Mouse (Mus musculus): ENCODE measurements around the gene Cutal. TPM values are rescaled to one million over a fixed set of nuclear protein-coding genes. Genes with fewer than 3 reads are reported as not detected.

Cutal gene
- polyA plus RNA-seq, 1 experiment from 2014 or later = 0.75 TPM

- no peaks in the 10 kb centered on the region for H3K36me3 ChIP-seq
- H3K9ac ChIP-seq = no peak overlapping the region
- 50% methylated on average over 5 of the region's 5 CpGs for WGBS
- H3K4me3 ChIP-seq = no peak overlapping the region
- H3K27me3 ChIP-seq = no peaks in the 10 kb centered on the region
- no peaks in the 10 kb centered on the region for H3K9me3 ChIP-seq
- ATAC-seq (ENCODE audit: borderline replicate concordance, extremely low read depth, low FRiP score, low TSS enrichment) = no peak
- H3K27ac ChIP-seq = no peak overlapping the region
- H3K4me2 ChIP-seq = no peak overlapping the region
- H3K4me1 ChIP-seq = no peaks in the 10 kb centered on the region
Observed at GRCm38 (mm10) chr2:34927320-34927719, 53.1 kb downstream of the Cutal start.

- Histone ChIP-seq H3K36me3 (no peaks in the 10 kb centered on the region), H3K4me2 (no peak overlapping the region), H3K4me3 (no peak overlapping the region), H3K4me1 (0 out of 2 replicates have a peak, but pooled peaks cover 10% of the 10 kb centered on the region), H3K9me3 (no peaks in the 10 kb centered on the region), H3K9ac (no peak overlapping the region), H3K27ac (no peak overlapping the region), H3K27me3 (no peaks in the 10 kb centered on the region)
- ATAC-seq (ENCODE audit: borderline replicate concordance, extremely low read depth, low FRiP score, low TSS enrichment) = no peak
- WGBS = 15% methylated on average over 5 of the region's 5 CpGs
Observed at GRCm38 (mm10) chr2:34937460-34937859, 63.3 kb downstream of the Cutal start.

GRCm38 (mm10) chr2:34938269-34939208, 64.3 kb downstream of the Cutal start:
- no peaks in the 10 kb centered on the region for H3K9me3 ChIP-seq
- H3K9ac ChIP-seq = no peak overlapping the region
- H3K4me3 ChIP-seq = no peak overlapping the region
- 50% methylated on average over 8 of the region's 8 CpGs for WGBS
- ATAC-seq (ENCODE audit: borderline replicate concordance, extremely low read depth, low FRiP score, low TSS enrichment) = 0 out of 2 replicates have a peak, but pooled peaks have one; percentile 27
- no peaks in the 10 kb centered on the region for H3K27me3 ChIP-seq
- H3K27ac ChIP-seq = no peak overlapping the region
- 0 out of 2 replicates have a peak, but pooled peaks cover 10% of the 10 kb centered on the region for H3K4me1 ChIP-seq
- H3K4me2 ChIP-seq = no peak overlapping the region
- no peaks in the 10 kb centered on the region for H3K36me3 ChIP-seq

GRCm38 (mm10) chr2:34940246-34940645, 66.0 kb downstream of the Cutal start:
- H3K4me3 ChIP-seq = no peak overlapping the region
- no peaks in the 10 kb centered on the region for H3K27me3 ChIP-seq
- no peak overlapping the region for H3K4me2 ChIP-seq
- 66% methylated on average over 5 of the region's 5 CpGs for WGBS
- peaks cover 16% of the 10 kb centered on the region; the same call in 1 of the 2 replicates for H3K4me1 ChIP-seq
- H3K9ac ChIP-seq = no peak overlapping the region
- no peaks in the 10 kb centered on the region for H3K9me3 ChIP-seq
- no peaks in the 10 kb centered on the region for H3K36me3 ChIP-seq
- H3K27ac ChIP-seq = no peak overlapping the region
- no peak for ATAC-seq (ENCODE audit: borderline replicate concordance, extremely low read depth, low FRiP score, low TSS enrichment)

DNA sequence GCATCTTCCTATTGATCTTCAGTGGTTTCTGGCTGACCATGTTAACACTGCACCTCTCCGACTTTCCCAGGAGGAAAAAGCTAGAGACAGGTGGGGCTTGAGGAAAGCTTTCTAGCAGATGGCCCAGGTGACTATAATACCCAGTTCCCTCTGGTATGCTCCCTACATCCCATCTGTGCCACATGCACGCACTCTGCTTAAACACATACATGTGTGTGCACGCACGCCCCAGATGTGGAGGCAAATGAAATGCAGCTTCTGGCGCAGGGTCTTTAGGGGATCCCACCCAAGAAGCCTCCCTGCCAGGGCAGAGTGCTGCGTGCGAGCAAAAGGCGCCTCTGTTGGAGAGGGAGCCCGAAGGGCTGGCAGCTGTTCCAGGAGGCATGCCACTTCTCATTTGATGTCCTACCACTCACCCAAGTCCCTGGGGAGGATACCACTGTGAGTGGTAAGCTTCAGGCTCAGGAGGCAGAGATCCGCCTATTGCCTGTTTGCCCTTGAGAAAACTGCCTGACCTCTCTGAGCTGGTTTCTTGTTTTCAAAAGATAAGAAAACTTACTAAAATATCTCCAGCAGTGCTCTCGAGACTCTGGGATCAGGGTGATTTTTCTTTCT, 67.0 kb downstream of the Cutal start:
- no peaks in the 10 kb centered on the region for H3K9me3 ChIP-seq
- H3K4me3 ChIP-seq = no peak overlapping the region
- no peak overlapping the region for H3K4me2 ChIP-seq
- ATAC-seq (ENCODE audit: borderline replicate concordance, extremely low read depth, low FRiP score, low TSS enrichment) = no peak
- H3K27ac ChIP-seq = no peak overlapping the region
- H3K9ac ChIP-seq = no peak overlapping the region
- peaks cover 16% of the 10 kb centered on the region; the same call in 1 of the 2 replicates for H3K4me1 ChIP-seq
- H3K36me3 ChIP-seq = no peaks in the 10 kb centered on the region
- H3K27me3 ChIP-seq = no peaks in the 10 kb centered on the region
- WGBS = 70% methylated on average over 11 of the region's 11 CpGs

Other genes with a start within 250 kb of the Cutal start
- 81.4 and 85.9 TPM in 2 replicates for gene Gapvd1, start 119.2 kb upstream of the Cutal start, polyA plus RNA-seq (2015; fragmentation: Nextera tagmentation; extraction: Ambion mirVana)
- 1,024 and 1,028 TPM in 2 replicates for gene Hspa5, start 102.4 kb upstream of the Cutal start, polyA plus RNA-seq (2015; fragmentation: Nextera tagmentation; extraction: Ambion mirVana)
- gene Rabepk, start 74.5 kb upstream of the Cutal start, polyA plus RNA-seq (2015; fragmentation: Nextera tagmentation; extraction: Ambion mirVana) = 38.4 and 45.4 TPM in 2 replicates
- gene Fbxw2, start 48.1 kb upstream of the Cutal start, polyA plus RNA-seq (2015; fragmentation: Nextera tagmentation; extraction: Ambion mirVana) = 93.2 and 94.1 TPM in 2 replicates
- gene Gm34653, start 41.4 kb upstream of the Cutal start, polyA plus RNA-seq (2015; fragmentation: Nextera tagmentation; extraction: Ambion mirVana) = not detected in 2 replicates
- gene Psmd5, start 572 bp downstream of the Cutal start, polyA plus RNA-seq (2015; fragmentation: Nextera tagmentation; extraction: Ambion mirVana) = 110 TPM in 2 replicates
- gene Phf19, start 39.6 kb downstream of the Cutal start, polyA plus RNA-seq (2015; fragmentation: Nextera tagmentation; extraction: Ambion mirVana) = 3.2 and 4.2 TPM in 2 replicates
- 1.9 and 2.7 TPM in 2 replicates for gene Traf1, start 87.4 kb downstream of the Cutal start, polyA plus RNA-seq (2015; fragmentation: Nextera tagmentation; extraction: Ambion mirVana)
- gene Hc, start 187.0 kb downstream of the Cutal start, polyA plus RNA-seq (2015; fragmentation: Nextera tagmentation; extraction: Ambion mirVana) = 1.6 TPM in 2 replicates
- 0.30 and 0.66 TPM in 2 replicates for gene AI182371, start 227.1 kb downstream of the Cutal start, polyA plus RNA-seq (2015; fragmentation: Nextera tagmentation; extraction: Ambion mirVana)
- 25.5 and 26.3 TPM in 2 replicates for gene Cntrl, start 235.1 kb downstream of the Cutal start, polyA plus RNA-seq (2015; fragmentation: Nextera tagmentation; extraction: Ambion mirVana)

Measured in lung, embryonic 15.5 days (tissue).